Mouse (Mus musculus) B cell, adult (primary cell): ENCODE measurements around the gene Olfr957. TPM values are rescaled to one million over a fixed set of nuclear protein-coding genes. Genes with fewer than 3 reads are reported as not detected.

Source experiments
- total RNA-seq: library from RNA; stranded (reverse); gene quantifications from 4 replicates; pipeline ENCODE4 v1.2.4, GENCODE M21; 2023; ENCODE audit not compliant: inconsistent age

Olfr957 gene
- not detected in 4 replicates for total RNA-seq

GRCm38 (mm10) chr9:39515531-39515930 is at the start of gene Olfr957:
Olfr957 (minus strand) TSS chr9:39515809.

GRCm38 (mm10) chr9:39553946-39554345 is 38.3 kb upstream of the Olfr957 start, which contains the start of gene Olfr958:
Olfr958 (minus strand) TSS chr9:39554054.

GRCm38 (mm10) chr9:39493895-39494294 is 21.7 kb downstream of the Olfr957 start, which contains the start of gene Olfr44:
Olfr44 (minus strand) TSS chr9:39493995.

GRCm38 (mm10) chr9:39471844-39472243 is 43.8 kb downstream of the Olfr957 start, which contains the start of gene Olfr955:
Olfr955 (minus strand) TSS chr9:39471944.

Other genes starting within 250 kb of the Olfr957 start
- not detected in 4 replicates for gene Olfr945, start 239.0 kb downstream of the Olfr957 start, total RNA-seq
- not detected in 4 replicates for gene Olfr948, start 189.8 kb downstream of the Olfr957 start, total RNA-seq
- not detected in 4 replicates for gene Olfr951, start 128.4 kb downstream of the Olfr957 start, total RNA-seq
- not detected in 4 replicates for gene Olfr952, start 88.7 kb downstream of the Olfr957 start, total RNA-seq
- not detected in 4 replicates for gene Olfr954, start 59.1 kb downstream of the Olfr957 start, total RNA-seq
- gene Olfr955, start 43.9 kb downstream of the Olfr957 start, total RNA-seq, result not detected in 4 replicates
- gene Olfr44, start 21.8 kb downstream of the Olfr957 start, total RNA-seq, result not detected in 4 replicates
- not detected in 4 replicates for gene Olfr958, start 38.2 kb upstream of the Olfr957 start, total RNA-seq
- gene Olfr959, start 59.8 kb upstream of the Olfr957 start, total RNA-seq, result not detected in 4 replicates
- gene AW551984, start 88.6 kb upstream of the Olfr957 start, total RNA-seq, result not detected in 4 replicates
- gene Olfr148, start 94.8 kb upstream of the Olfr957 start, total RNA-seq, result not detected in 4 replicates
- gene Olfr960, start 105.6 kb upstream of the Olfr957 start, total RNA-seq, result not detected in 4 replicates
- not detected in 4 replicates for gene Olfr961, start 129.3 kb upstream of the Olfr957 start, total RNA-seq
- not detected in 4 replicates for gene Olfr963, start 151.4 kb upstream of the Olfr957 start, total RNA-seq
- gene Olfr149, start 191.3 kb upstream of the Olfr957 start, total RNA-seq, result not detected in 4 replicates
- gene Olfr965, start 195.5 kb upstream of the Olfr957 start, total RNA-seq, result not detected in 4 replicates
- gene Olfr150, start 215.2 kb upstream of the Olfr957 start, total RNA-seq, result not detected in 4 replicates
- not detected in 4 replicates for gene Olfr967, start 230.4 kb upstream of the Olfr957 start, total RNA-seq